Mouse (Mus musculus) heart, adult 2 months (tissue): ENCODE results near the gene Galnt9.

Experiments
- CTCF ChIP-seq: fragments of 200-600 bp; IDR thresholded peaks from 2 replicates; pipeline ENCODE4 v1.8.1; 2022; ENCODE audit warnings: antibody characterized with exemption, mild to moderate bottlenecking, moderate library complexity
- EP300 ChIP-seq: fragments of 200-500 bp; IDR thresholded peaks from 2 replicates; pipeline ENCODE4 v1.6.1; 2011; ENCODE audit warnings: low read depth, low read length, control low read depth; ENCODE audit not compliant: insufficient read depth
- POLR2A ChIP-seq: fragments of 200-500 bp; IDR thresholded peaks from 2 replicates; pipeline ENCODE4 v1.6.1; 2011; ENCODE audit warnings: mild to moderate bottlenecking, low read depth, low read length, control low read depth; ENCODE audit not compliant: insufficient read depth

DNA sequence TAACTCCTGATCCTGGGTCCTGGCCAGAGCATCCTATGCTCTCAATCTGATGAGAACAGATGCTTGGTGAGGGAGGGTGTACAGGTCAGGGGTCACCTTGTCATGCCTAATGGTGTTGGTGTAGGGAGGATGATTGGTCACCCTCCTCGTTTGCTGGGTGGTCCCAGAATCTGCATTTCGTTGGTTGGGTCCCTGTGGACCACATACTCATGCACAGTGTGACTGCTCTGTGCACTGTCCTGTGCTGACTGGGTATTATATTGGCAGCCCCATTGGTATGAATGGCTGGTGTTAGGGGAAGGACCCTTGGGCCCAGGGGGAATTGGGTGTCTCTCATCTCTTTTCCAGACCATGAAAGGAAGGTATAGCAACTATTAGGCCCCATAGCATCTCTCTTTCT is 11.0 kb downstream of the Galnt9 start:
- TF ChIP-seq CTCF, result no peak
- no peak for TF ChIP-seq EP300
- no peak for TF ChIP-seq POLR2A
